7 mouse cellular contexts compared by ENCODE assay signal in the genomic region with DNA sequence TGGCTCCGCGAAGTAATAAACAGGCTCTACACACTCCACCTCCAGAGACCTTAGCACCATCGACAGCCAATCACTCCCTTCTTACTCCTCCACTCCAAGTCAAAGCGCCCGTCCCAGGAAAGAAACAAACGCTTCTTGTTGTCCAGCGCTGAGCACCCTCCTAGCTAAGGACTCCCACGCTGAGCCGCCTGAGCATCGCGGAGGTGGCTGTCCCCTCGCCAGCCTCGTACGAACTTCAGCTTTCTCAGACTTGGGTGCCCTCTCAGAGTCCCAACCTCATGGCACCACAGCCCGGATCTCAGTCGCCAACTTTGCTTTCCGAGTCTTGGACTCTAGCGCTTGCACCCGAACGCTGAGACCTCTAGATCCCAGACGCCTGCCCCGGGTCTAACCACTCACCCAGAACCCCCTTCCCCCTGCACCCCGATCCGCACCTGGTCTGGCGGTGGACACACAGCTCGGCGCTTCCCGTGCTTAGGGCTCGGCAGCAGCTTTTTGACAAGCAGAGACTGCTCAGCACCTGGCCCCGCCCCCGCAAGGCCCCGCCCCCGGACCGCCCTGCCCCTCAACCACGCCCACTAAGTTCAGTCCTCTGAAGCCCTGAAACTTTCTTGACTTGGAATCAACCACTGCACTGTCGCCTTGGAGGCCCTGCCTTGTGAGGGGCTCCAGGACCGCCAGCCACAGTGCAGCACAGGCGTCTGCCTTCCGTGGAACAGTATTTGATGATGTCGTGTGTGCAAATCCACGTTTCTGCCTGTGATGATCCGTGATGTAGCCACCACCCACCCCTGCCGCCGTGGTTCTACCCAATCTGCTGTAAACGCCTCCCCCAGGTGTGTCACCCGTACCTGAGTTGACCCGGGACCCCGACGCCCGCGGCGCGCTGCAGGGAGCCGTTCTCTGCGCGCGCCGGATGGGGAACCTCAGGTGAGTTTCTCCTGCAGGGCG. TPM values are rescaled to one million over a fixed set of nuclear protein-coding genes. Genes with fewer than 3 reads are reported as not detected.
A peak's percentile ranks its signal among the peaks of the same experiment; 100 is the strongest.
DNase-seq lines count a peak whose midpoint lies in the region; ATAC-seq and TF ChIP-seq lines count a peak whose summit lies in the region.

No protein-coding gene starts in this region.

- no peak for DNase-seq in Patski (ENCODE audit: low read depth, low spot score)
- peak; percentile 42 for DNase-seq in c-Kit-positive CD71-negative TER-119-negative erythroid progenitor cells, embryonic 14.5 days (ENCODE audit: low read depth)
- peak; percentile 46 for DNase-seq in gastrocnemius, postnatal 14 days
- peak; percentile 79 for DNase-seq in lung, embryonic 14.5 days
- DNase-seq in thymus, postnatal 4 days = peak; percentile 81

- H3K4me2 ChIP-seq in intestine, embryonic 16.5 days (ENCODE audit: low read depth, low read length) = peak overlapping the region; percentile 96
- H3K4me2 ChIP-seq in lung, embryonic 14.5 days = peak overlapping the region; percentile 97

- H3K27me3 ChIP-seq in Patski = no peaks in the 10 kb centered on the region
- 0 out of 2 replicates have a peak, but pooled peaks cover 3% of the 10 kb centered on the region for H3K27me3 ChIP-seq in intestine, embryonic 16.5 days (replicated peaks; ENCODE audit: control insufficient read depth, insufficient read depth, low read length)
- peaks cover 27% of the 10 kb centered on the region for H3K27me3 ChIP-seq in lung, embryonic 14.5 days (ENCODE audit: insufficient read depth, low read length)

- peak overlapping the region; percentile 63 for H3K4me3 ChIP-seq in intestine, embryonic 16.5 days (ENCODE audit: low read length)
- H3K4me3 ChIP-seq in lung, embryonic 14.5 days (ENCODE audit: low read depth, low read length) = peak overlapping the region; percentile 48

- ATAC-seq in Patski = peak; percentile 60
- ATAC-seq in intestine, embryonic 16.5 days = peak; percentile 91
- ATAC-seq in lung, embryonic 14.5 days (ENCODE audit: insufficient read depth) = peak; percentile 86
- ATAC-seq in neutrophil, adult 5-6 weeks (ENCODE audit: extremely low read depth, insufficient number of reproducible peaks, low FRiP score, poor library complexity, severe bottlenecking) = peak; percentile 52; the same call in 1 of the 2 replicates

- H3K27ac ChIP-seq in intestine, embryonic 16.5 days (ENCODE audit: low read length) = no peak overlapping the region
- H3K27ac ChIP-seq in lung, embryonic 14.5 days (ENCODE audit: low read depth) = no peak overlapping the region

- CTCF ChIA-PET in Patski (lab: Charles Lee) = interaction anchor here (1.6 kb wide), 1 partner anchor 56 kb away, joined by 4 read pairs; the partner anchor contains the start of gene Tmem106c

- H3K9me3 ChIP-seq in intestine, embryonic 16.5 days (ENCODE audit: control insufficient read depth, low read length) = no peaks in the 10 kb centered on the region
- no peaks in the 10 kb centered on the region for H3K9me3 ChIP-seq in lung, embryonic 14.5 days (ENCODE audit: low read depth, low read length)

- no peak for TF ChIP-seq CTCF in Patski (IDR thresholded peaks at IDR 0.05)
- no peak for TF ChIP-seq CTCF in lung, embryonic 14.5 days (IDR thresholded peaks at IDR 0.05; ENCODE audit: low read depth)

- peak overlapping the region; percentile 67 for H3K9ac ChIP-seq in intestine, embryonic 16.5 days (ENCODE audit: low read depth, low read length)
- peak overlapping the region; percentile 48 for H3K9ac ChIP-seq in lung, embryonic 14.5 days

- peaks cover 30% of the 10 kb centered on the region for H3K4me1 ChIP-seq in intestine, embryonic 16.5 days (ENCODE audit: control insufficient read depth, insufficient read depth, low read length)
- peaks cover 11% of the 10 kb centered on the region for H3K4me1 ChIP-seq in lung, embryonic 14.5 days (ENCODE audit: insufficient read depth)

- WGBS in intestine, embryonic 16.5 days = under 1% methylated on average over 59 of the region's 59 CpGs
- WGBS in lung, embryonic 14.5 days = under 1% methylated on average over 59 of the region's 59 CpGs

- in situ Hi-C loops in Patski (cut with MboI; ENCODE audit: low pct_unique_long_range_greater_than_20kb) = loop anchor here (5.0 kb wide), 1 partner anchor 34 kb away; no protein-coding TSS in a partner anchor

- POLR2A ChIA-PET in Patski (lab: Charles Lee) = interaction anchor here (1.6 kb wide), 1 partner anchor 43 kb away, joined by 4 read pairs; no protein-coding TSS in a partner anchor

- no peaks in the 10 kb centered on the region for H3K36me3 ChIP-seq in intestine, embryonic 16.5 days (ENCODE audit: control insufficient read depth, insufficient read depth, low read length)
- no peaks in the 10 kb centered on the region for H3K36me3 ChIP-seq in lung, embryonic 14.5 days (ENCODE audit: insufficient read depth)

- intact Hi-C loops in gastrocnemius, postnatal 14 days (cut with DNase I; ENCODE audit: low total_unique reads) = no loop called here

RNA-seq across cellular contexts. Expression of gene Vdr, which starts 2.4 kb away (rescaled TPM):
- polyA plus RNA-seq in Patski (2021) = 47.9 TPM
- under 1 TPM; 0.12 to 0.49 TPM for total RNA-seq in gastrocnemius, postnatal 14 days (2021)
- polyA plus RNA-seq in intestine, embryonic 16.5 days (2015; fragmentation: Nextera tagmentation; extraction: Ambion mirVana) = 2.4 TPM in 2 replicates
- 0.38 and 0.61 TPM in 2 replicates for polyA plus RNA-seq in lung, embryonic 14.5 days (2014; fragmentation: Nextera tagmentation; extraction: Ambion mirVana)
- total RNA-seq in neutrophil, adult 5-6 weeks (2017) = 0.23 TPM in 1 of 2 replicates, not detected in the other

RNA-seq across cellular contexts. Expression of gene Tmem106c, which starts 55.9 kb away (rescaled TPM):
- polyA plus RNA-seq in Patski (2021) = 118 TPM
- total RNA-seq in gastrocnemius, postnatal 14 days (2021) = 1 to 10 TPM; 8.0 to 8.7 TPM
- polyA plus RNA-seq in intestine, embryonic 16.5 days (2015; fragmentation: Nextera tagmentation; extraction: Ambion mirVana) = 47.5 and 51.6 TPM in 2 replicates
- polyA plus RNA-seq in lung, embryonic 14.5 days (2014; fragmentation: Nextera tagmentation; extraction: Ambion mirVana) = 31.4 and 35.1 TPM in 2 replicates
- 11.8 and 12.2 TPM in 2 replicates for total RNA-seq in neutrophil, adult 5-6 weeks (2017)

Comparison
In these comparisons a context has a peak if more than half of its experiments do, and no peak if none do; other contexts are left out.
1. RNA of gene Vdr, which starts 2.4 kb away (polyA plus RNA-seq): 47.9 TPM in Patski (single experiment); 2.4 TPM in intestine, embryonic 16.5 days and 0.38 to 0.61 TPM in lung, embryonic 14.5 days; every median in the first group is over 10 times any median in the second.
2. Peak in every context shown above with its lines, with median percentiles within 50 percentile points of each other: ATAC-seq.